Mouse (Mus musculus): Measurements from ENCODE around the gene Cd24a.

- TF ChIP-seq POLR2A (IDR thresholded peaks at IDR 0.05; ENCODE audit: insufficient read length, low read depth) (no peak), TCF12 (IDR thresholded peaks at IDR 0.05; ENCODE audit: insufficient read depth, poor library complexity, severe bottlenecking) (no peak), E2F4 (IDR thresholded peaks at IDR 0.05; ENCODE audit: insufficient read depth) (no peak), SRF (IDR thresholded peaks at IDR 0.05; ENCODE audit: control insufficient read depth, insufficient read length, low read depth) (no peak), REST (IDR thresholded peaks at IDR 0.05; ENCODE audit: insufficient read depth, insufficient read length) (no peak)
Measured at GRCm38 (mm10) chr10:43579381-43580261, 1.5 kb downstream of the Cd24a start.

Measured in myocyte (in vitro differentiated cells).